Mouse (Mus musculus): ENCODE results near the gene Ccdc9b. TPM values are rescaled to one million over a fixed set of nuclear protein-coding genes. Genes with fewer than 3 reads are reported as not detected.

Ccdc9b gene
- polyA plus RNA-seq, 1 experiment from 2014 or later = 0.59 TPM

GRCm38 (mm10) chr2:118747301-118747960 lies 15.0 kb downstream of the Ccdc9b start:
- DNase-seq = peak; percentile 62

DNA sequence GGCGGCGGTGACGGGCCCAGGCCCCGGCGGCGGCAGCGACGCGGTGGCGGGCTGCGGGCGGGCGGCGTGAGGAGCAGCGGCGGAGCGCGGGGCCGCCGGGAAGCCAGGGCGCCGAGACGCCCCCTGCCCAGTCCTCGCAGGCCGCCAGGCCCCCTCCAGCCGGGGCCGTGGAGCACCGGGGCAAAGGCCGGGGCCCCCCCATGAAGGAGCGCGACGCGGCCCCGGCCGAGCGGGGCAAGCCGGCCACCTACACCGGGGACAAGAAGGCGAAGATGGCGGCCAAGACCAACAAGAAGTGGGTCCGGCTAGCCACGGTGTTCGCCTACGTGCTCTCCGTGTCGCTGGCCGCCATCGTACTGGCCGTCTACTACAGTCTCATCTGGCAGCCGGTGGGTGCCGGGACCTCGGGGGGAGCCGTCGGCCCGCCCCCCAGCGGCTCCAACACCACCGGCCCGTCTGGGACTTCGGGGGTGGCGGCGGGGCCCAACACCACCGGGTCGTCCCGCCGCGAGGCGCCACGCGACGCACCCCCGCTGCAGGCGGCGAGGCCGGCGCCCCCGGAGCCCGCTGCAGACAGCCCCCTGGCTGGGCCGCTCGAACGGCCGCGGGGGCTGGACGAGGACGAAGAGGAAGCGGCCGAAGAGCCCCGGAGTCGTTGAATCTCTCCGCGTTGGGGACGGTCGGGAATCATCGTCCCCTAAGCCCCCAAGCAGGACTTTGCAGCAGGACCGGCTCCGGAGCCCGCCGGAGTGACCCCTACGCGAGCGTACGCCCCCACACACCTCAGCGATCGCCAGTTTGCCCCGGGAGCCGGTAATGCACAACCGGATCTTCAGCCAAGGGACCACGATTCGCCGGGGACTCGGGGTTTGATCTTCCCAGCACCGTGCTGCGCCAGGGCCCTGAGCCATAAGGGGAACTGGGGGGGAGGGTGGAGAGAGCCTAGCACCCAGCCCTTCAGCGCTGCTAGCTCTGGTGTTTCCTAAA lies 16.3 kb downstream of the Ccdc9b start:
- peak overlapping the region; percentile 91 for H3K9ac ChIP-seq (replicated peaks; ENCODE audit: low read length)

More at GRCm38 (mm10) chr2:118747301-118747960, 15.0 kb downstream of the Ccdc9b start:
- ATAC-seq (ENCODE audit: low FRiP score, low TSS enrichment) = no peak
- H3K27me3 ChIP-seq (ENCODE audit: control insufficient read depth, insufficient read depth, low read length) = peaks cover 6% of the 10 kb centered on the region; the same call in 1 of the 2 replicates
- peaks cover 39% of the 10 kb centered on the region for H3K4me1 ChIP-seq (ENCODE audit: control insufficient read depth, insufficient read depth, low read length)
- no peaks in the 10 kb centered on the region for H3K36me3 ChIP-seq (ENCODE audit: control insufficient read depth, insufficient read depth, low read length)
- H3K9me3 ChIP-seq (ENCODE audit: control insufficient read depth, low read length) = no peaks in the 10 kb centered on the region
- peak overlapping the region; percentile 87 for H3K4me3 ChIP-seq (replicated peaks; ENCODE audit: low read depth, low read length)
- H3K9ac ChIP-seq (replicated peaks; ENCODE audit: low read length) = no peak overlapping the region; the same call in 1 of the 2 replicates
- H3K27ac ChIP-seq (replicated peaks; ENCODE audit: low read depth, low read length) = no peak overlapping the region
- WGBS = 38% methylated on average over 10 of the region's 10 CpGs
- H3K4me2 ChIP-seq (ENCODE audit: low read length) = peak overlapping the region; percentile 92

DNA sequence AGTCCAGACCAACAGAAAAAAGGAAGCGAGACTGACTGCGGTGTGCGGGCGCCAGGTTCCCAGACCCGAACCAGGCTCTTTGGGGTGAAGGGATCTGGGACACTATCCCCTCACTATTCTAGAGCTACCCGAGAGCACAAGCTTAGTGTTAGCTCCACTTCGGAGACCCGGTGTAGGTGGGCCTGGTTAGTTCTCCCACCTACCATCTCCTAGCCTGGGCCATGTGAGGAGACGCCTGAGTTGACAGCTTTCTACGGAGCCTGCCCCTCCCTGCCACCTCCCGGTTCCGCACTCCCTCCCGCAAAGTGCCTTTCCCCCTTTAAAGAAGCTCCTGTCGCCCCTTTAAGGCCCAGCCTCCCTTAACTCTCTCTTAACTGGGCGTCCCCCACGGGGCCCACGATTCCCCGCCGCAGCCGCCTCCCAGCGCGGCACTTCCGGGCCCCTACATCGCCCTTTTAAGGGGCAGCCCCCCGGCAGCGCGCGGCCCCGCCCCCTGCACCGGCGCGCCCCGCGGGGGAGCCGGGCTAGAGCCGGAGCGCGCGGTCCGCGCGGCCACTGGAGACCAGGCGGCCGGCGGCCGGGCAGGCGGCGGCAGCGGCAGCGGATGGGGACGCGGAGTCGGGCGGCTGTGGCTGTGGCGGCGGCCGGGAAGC lies 17.1 kb downstream of the Ccdc9b start, which contains the start of gene Inafm2:
Inafm2 (plus strand) TSS at position 527 of the 653 bp plus-strand sequence.
- Histone ChIP-seq H3K4me1 (ENCODE audit: control insufficient read depth, insufficient read depth, low read length) (peaks cover 39% of the 10 kb centered on the region), H3K9me3 (ENCODE audit: control insufficient read depth, low read length) (no peaks in the 10 kb centered on the region), H3K36me3 (ENCODE audit: control insufficient read depth, insufficient read depth, low read length) (no peaks in the 10 kb centered on the region), H3K27me3 (ENCODE audit: control insufficient read depth, insufficient read depth, low read length) (peaks cover 6% of the 10 kb centered on the region; the same call in 1 of the 2 replicates), H3K27ac (replicated peaks; ENCODE audit: low read depth, low read length) (peak within 1 kb of the TSS; percentile 81), H3K4me3 (replicated peaks; ENCODE audit: low read depth, low read length) (peak within 1 kb of the TSS; percentile 87), H3K9ac (replicated peaks; ENCODE audit: low read length) (peak within 1 kb of the TSS; percentile 91), H3K4me2 (ENCODE audit: low read length) (peak within 1 kb of the TSS; percentile 92)
- peak; percentile 90 for ATAC-seq (ENCODE audit: low FRiP score, low TSS enrichment)
- peak; percentile 97 for DNase-seq
- 1% methylated on average over 56 of the region's 57 CpGs for WGBS

More for the DNA sequence above, 16.3 kb downstream of the Ccdc9b start:
- Histone ChIP-seq H3K27ac (replicated peaks; ENCODE audit: low read depth, low read length) (peak overlapping the region; percentile 81), H3K4me3 (replicated peaks; ENCODE audit: low read depth, low read length) (peak overlapping the region; percentile 87), H3K9me3 (ENCODE audit: control insufficient read depth, low read length) (no peaks in the 10 kb centered on the region), H3K4me2 (ENCODE audit: low read length) (peak overlapping the region; percentile 92), H3K36me3 (ENCODE audit: control insufficient read depth, insufficient read depth, low read length) (no peaks in the 10 kb centered on the region), H3K27me3 (ENCODE audit: control insufficient read depth, insufficient read depth, low read length) (peaks cover 6% of the 10 kb centered on the region; the same call in 1 of the 2 replicates), H3K4me1 (ENCODE audit: control insufficient read depth, insufficient read depth, low read length) (peaks cover 39% of the 10 kb centered on the region)
- under 1% methylated on average over 100 of the region's 113 CpGs for WGBS
- peak; percentile 70 for DNase-seq
- ATAC-seq (ENCODE audit: low FRiP score, low TSS enrichment) = peak; percentile 71

GRCm38 (mm10) chr2:118744621-118745020 lies 17.8 kb downstream of the Ccdc9b start:
- peak overlapping the region; percentile 87; the same call in 1 of the 2 replicates for H3K4me3 ChIP-seq (replicated peaks; ENCODE audit: low read depth, low read length)
- H3K27me3 ChIP-seq (ENCODE audit: control insufficient read depth, insufficient read depth, low read length) = peaks cover 6% of the 10 kb centered on the region; the same call in 1 of the 2 replicates
- no peak overlapping the region for H3K27ac ChIP-seq (replicated peaks; ENCODE audit: low read depth, low read length)
- peaks cover 33% of the 10 kb centered on the region for H3K4me1 ChIP-seq (ENCODE audit: control insufficient read depth, insufficient read depth, low read length)
- DNase-seq (no peak), ATAC-seq (ENCODE audit: low FRiP score, low TSS enrichment) (no peak)
- no peaks in the 10 kb centered on the region for H3K9me3 ChIP-seq (ENCODE audit: control insufficient read depth, low read length)
- 3% methylated on average over 7 of the region's 7 CpGs for WGBS
- no peaks in the 10 kb centered on the region for H3K36me3 ChIP-seq (ENCODE audit: control insufficient read depth, insufficient read depth, low read length)
- peak overlapping the region; percentile 92 for H3K4me2 ChIP-seq (ENCODE audit: low read length)
- no peak overlapping the region for H3K9ac ChIP-seq (replicated peaks; ENCODE audit: low read length)

DNA sequence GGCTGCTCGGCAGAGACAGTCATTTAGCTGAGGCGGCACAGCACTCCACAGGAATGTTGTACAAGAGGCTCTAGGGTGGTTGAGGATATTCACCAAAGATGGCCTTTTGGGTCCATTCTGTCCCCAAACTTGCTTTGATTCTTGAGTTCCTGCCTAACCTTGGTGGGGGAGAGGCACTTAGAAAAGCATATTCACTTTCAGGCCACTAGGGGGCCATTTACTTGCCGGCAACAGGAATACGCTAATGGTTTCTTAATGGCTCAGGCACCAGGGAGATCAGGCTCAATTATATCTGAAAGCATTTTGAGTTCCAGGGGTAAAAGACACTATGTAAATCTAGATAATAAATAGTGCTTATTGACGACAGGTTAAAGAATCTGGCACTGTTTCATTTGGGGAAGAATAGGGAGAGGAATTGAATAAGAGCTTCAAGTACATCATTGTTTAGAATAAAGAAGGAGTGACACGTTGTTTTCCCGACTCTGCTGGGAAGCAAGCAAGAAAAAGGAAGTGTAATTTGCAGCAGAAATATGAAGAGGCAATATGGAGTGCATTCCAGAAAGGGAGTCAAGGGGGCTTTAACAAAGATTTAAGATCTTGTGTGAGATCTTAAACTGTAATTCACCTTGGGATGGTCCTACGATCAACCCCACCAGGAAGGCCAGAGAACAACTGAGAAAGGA lies 19.1 kb downstream of the Ccdc9b start:
- peaks cover 6% of the 10 kb centered on the region; the same call in 1 of the 2 replicates for H3K27me3 ChIP-seq (ENCODE audit: control insufficient read depth, insufficient read depth, low read length)
- ATAC-seq (ENCODE audit: low FRiP score, low TSS enrichment) = no peak
- H3K9ac ChIP-seq (replicated peaks; ENCODE audit: low read length) = no peak overlapping the region
- H3K4me3 ChIP-seq (replicated peaks; ENCODE audit: low read depth, low read length) = no peak overlapping the region
- H3K4me2 ChIP-seq (ENCODE audit: low read length) = no peak overlapping the region
- H3K9me3 ChIP-seq (ENCODE audit: control insufficient read depth, low read length) = no peaks in the 10 kb centered on the region
- DNase-seq = peak; percentile 85
- H3K36me3 ChIP-seq (ENCODE audit: control insufficient read depth, insufficient read depth, low read length) = no peaks in the 10 kb centered on the region
- peaks cover 23% of the 10 kb centered on the region for H3K4me1 ChIP-seq (ENCODE audit: control insufficient read depth, insufficient read depth, low read length)
- WGBS = 29% methylated on average over 8 of the region's 8 CpGs
- no peak overlapping the region for H3K27ac ChIP-seq (replicated peaks; ENCODE audit: low read depth, low read length)

DNA sequence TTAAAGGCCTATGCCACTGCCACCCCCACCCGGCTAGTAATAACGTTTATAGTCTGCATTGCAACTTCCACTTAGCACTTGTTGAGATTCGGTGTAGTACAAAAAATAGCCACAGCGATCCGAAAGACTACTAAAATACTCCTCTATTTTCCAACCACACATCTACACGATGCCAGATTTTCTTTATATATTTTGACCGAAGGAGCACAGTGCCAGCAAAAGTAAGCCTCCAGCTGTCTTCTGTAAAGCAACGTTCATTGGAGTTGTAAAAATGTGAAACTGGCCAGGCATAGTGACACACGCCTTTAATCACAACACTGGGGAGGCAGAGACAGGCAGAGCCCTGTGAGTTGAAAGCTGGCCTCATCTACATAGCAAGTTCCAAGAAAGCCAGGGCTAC lies 21.3 kb downstream of the Ccdc9b start:
- ATAC-seq (ENCODE audit: low FRiP score, low TSS enrichment) (no peak), DNase-seq (no peak)
- Histone ChIP-seq H3K36me3 (ENCODE audit: control insufficient read depth, insufficient read depth, low read length) (no peaks in the 10 kb centered on the region), H3K9ac (replicated peaks; ENCODE audit: low read length) (no peak overlapping the region), H3K4me1 (ENCODE audit: control insufficient read depth, insufficient read depth, low read length) (peaks cover 8% of the 10 kb centered on the region; the same call in 1 of the 2 replicates), H3K27ac (replicated peaks; ENCODE audit: low read depth, low read length) (no peak overlapping the region), H3K9me3 (ENCODE audit: control insufficient read depth, low read length) (no peaks in the 10 kb centered on the region), H3K4me3 (replicated peaks; ENCODE audit: low read depth, low read length) (no peak overlapping the region), H3K4me2 (ENCODE audit: low read length) (no peak overlapping the region), H3K27me3 (ENCODE audit: control insufficient read depth, insufficient read depth, low read length) (peaks cover 6% of the 10 kb centered on the region; the same call in 1 of the 2 replicates)
- WGBS = 76% methylated on average over 9 of the region's 9 CpGs

DNA sequence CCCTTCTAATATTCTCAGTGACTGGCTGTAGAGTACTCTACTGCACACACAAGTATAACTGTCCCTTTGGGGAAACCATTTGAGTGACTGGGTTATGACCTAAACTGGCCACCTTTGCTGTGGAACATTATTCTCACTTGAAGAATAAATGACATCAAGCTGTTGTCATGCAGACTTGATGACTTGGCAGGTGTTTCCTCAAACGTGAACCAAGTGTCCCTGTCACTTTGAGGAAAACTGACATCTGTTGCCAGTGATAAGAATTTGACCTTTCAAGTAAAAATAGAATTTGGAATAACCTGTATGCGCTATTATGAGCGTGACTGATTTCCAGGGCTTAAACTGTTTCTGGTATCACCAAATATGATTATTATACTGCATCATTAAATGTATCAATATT lies 22.1 kb downstream of the Ccdc9b start:
- H3K27me3 ChIP-seq (ENCODE audit: control insufficient read depth, insufficient read depth, low read length) = peaks cover 6% of the 10 kb centered on the region; the same call in 1 of the 2 replicates
- H3K9me3 ChIP-seq (ENCODE audit: control insufficient read depth, low read length) = no peaks in the 10 kb centered on the region
- H3K4me2 ChIP-seq (ENCODE audit: low read length) = no peak overlapping the region
- no peak for DNase-seq
- H3K36me3 ChIP-seq (ENCODE audit: control insufficient read depth, insufficient read depth, low read length) = no peaks in the 10 kb centered on the region
- no peak overlapping the region for H3K9ac ChIP-seq (replicated peaks; ENCODE audit: low read length)
- 68% methylated on average over 3 of the region's 3 CpGs for whole genome bisulfite sequencing
- no peak for ATAC-seq (ENCODE audit: low FRiP score, low TSS enrichment)
- H3K4me1 ChIP-seq (ENCODE audit: control insufficient read depth, insufficient read depth, low read length) = peaks cover 8% of the 10 kb centered on the region; the same call in 1 of the 2 replicates
- H3K4me3 ChIP-seq (replicated peaks; ENCODE audit: low read depth, low read length) = no peak overlapping the region
- H3K27ac ChIP-seq (replicated peaks; ENCODE audit: low read depth, low read length) = no peak overlapping the region

Measured in midbrain, embryonic 14.5 days (tissue).